Mouse (Mus musculus) liver, adult 2 months (tissue): ENCODE measurements at regions not wholly inside any gene's neighbourhood (a gene's known extent, or its start where the extent isn't known, plus 50 kb on each side); places are given as distances from the start of the nearest gene placed in this dataset.

Source experiments
- DNase-seq: peaks from one replicate; pipeline ENCODE4 v3.0.0-alpha.2; 2011; ENCODE audit warnings: low read depth, low spot score; ENCODE audit errors: extremely low read depth
- H3K27ac ChIP-seq: fragments of 200-500 bp; replicated peaks from 2 replicates; pipeline ENCODE4 v1.5.1; 2012; ENCODE audit warnings: low read depth, mild to moderate bottlenecking, control low read depth, inconsistent platforms, low read length; ENCODE audit not compliant: insufficient read depth
- H3K27me3 ChIP-seq: fragments of 200-500 bp; 2 replicates; pipeline ENCODE4 v1.6.1; 2012; ENCODE audit warnings: mild to moderate bottlenecking, moderate library complexity, low read length, inconsistent platforms; ENCODE audit not compliant: control insufficient read depth, insufficient read depth
- H3K36me3 ChIP-seq: fragments of 200-500 bp; 2 replicates; pipeline ENCODE4 v1.6.1; 2012; ENCODE audit warnings: low read length, inconsistent platforms; ENCODE audit not compliant: control insufficient read depth, insufficient read depth
- H3K4me1 ChIP-seq: fragments of 200-500 bp; 2 replicates; pipeline ENCODE4 v1.6.1; 2011; ENCODE audit warnings: low read length; ENCODE audit not compliant: control insufficient read depth, insufficient read depth
- H3K4me3 ChIP-seq: fragments of 200-500 bp; 2 replicates; pipeline ENCODE4 v1.5.1; 2011; ENCODE audit warnings: low read depth, mild to moderate bottlenecking, control low read depth, low read length, moderate library complexity; ENCODE audit not compliant: insufficient read depth
- H3K79me2 ChIP-seq: fragments of 200-500 bp; 2 replicates; pipeline ENCODE4 v1.6.1; 2012; ENCODE audit warnings: inconsistent platforms, mild to moderate bottlenecking, low read length, moderate library complexity; ENCODE audit not compliant: control insufficient read depth, insufficient read depth
- H3K9ac ChIP-seq: fragments of 200-500 bp; 2 replicates; pipeline ENCODE4 v1.6.1; 2012; ENCODE audit warnings: low read depth, mild to moderate bottlenecking, control low read depth, inconsistent platforms, low read length
- CTCF ChIP-seq: fragments of 200-500 bp; IDR thresholded peaks from 2 replicates; pipeline ENCODE4 v1.5.1; 2011; ENCODE audit warnings: low read depth, low read length, control low read depth
- POLR2A ChIP-seq: fragments of 200-500 bp; IDR thresholded peaks from 2 replicates; pipeline ENCODE4 v1.6.1; 2011; ENCODE audit warnings: low read length, control low read depth; ENCODE audit not compliant: insufficient read depth; ENCODE audit errors: extremely low read depth
- WGBS: fragments of 180-500 bp; shearing (Covaris S2); methylation state at CpG from one replicate; pipeline ENCODE4 v1.1.7; 2018; 5-methylcytosine and 5-hydroxymethylcytosine counted together

- H3K4me1 ChIP-seq = peaks cover 13% of the 10 kb centered on the region
- H3K36me3 ChIP-seq = no peaks in the 10 kb centered on the region
- H3K79me2 ChIP-seq = no peaks in the 10 kb centered on the region
- DNase-seq = no peak
- no peak overlapping the region for H3K4me3 ChIP-seq
- no peak overlapping the region for H3K27ac ChIP-seq
- H3K27me3 ChIP-seq = no peaks in the 10 kb centered on the region
- no peak overlapping the region for H3K9ac ChIP-seq
- WGBS = 87% methylated on average over 5 of the region's 5 CpGs
- no peak for TF ChIP-seq CTCF
- no peak for TF ChIP-seq POLR2A
These were observed 56.3 kb upstream of the Chd2 start for GRCm38 (mm10) chr7:73597968-73598367.

GRCm38 (mm10) chr7:73596866-73597840, 55.5 kb upstream of the Chd2 start:
- H3K79me2 ChIP-seq = no peaks in the 10 kb centered on the region
- peak; percentile 46 for DNase-seq
- WGBS = 74% methylated on average over 11 of the region's 11 CpGs
- no peak overlapping the region for H3K27ac ChIP-seq
- peaks cover 13% of the 10 kb centered on the region for H3K4me1 ChIP-seq
- no peak overlapping the region for H3K4me3 ChIP-seq
- TF ChIP-seq POLR2A = no peak
- TF ChIP-seq CTCF = no peak
- H3K36me3 ChIP-seq = no peaks in the 10 kb centered on the region
- H3K27me3 ChIP-seq = no peaks in the 10 kb centered on the region
- no peak overlapping the region for H3K9ac ChIP-seq

DNA sequence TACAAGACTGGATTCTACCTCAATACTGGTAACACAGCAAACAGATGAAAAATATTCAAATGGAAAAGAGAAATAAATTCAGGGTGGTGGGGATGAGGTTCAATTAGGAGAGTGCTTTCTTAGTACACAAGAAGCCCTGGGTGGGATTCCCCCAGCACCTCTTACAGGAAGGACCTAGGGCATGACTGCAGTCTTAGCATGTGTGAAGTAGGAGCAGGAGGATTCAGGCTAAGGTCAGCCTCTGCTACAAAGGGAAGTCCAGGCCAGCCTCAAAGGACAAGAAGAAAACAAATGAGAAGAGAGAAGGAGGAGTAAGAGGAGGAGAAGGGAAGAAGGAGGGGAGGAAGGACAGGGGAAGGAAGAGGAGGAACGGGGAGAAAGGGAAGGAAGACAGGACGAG, 54.8 kb upstream of the Chd2 start:
- H3K4me1 ChIP-seq = peaks cover 13% of the 10 kb centered on the region
- H3K9ac ChIP-seq = no peak overlapping the region
- 83% methylated on average over 2 of the region's 2 CpGs for WGBS
- H3K27me3 ChIP-seq = no peaks in the 10 kb centered on the region
- TF ChIP-seq CTCF (no peak), POLR2A (no peak)
- DNase-seq = no peak
- no peaks in the 10 kb centered on the region for H3K36me3 ChIP-seq
- no peak overlapping the region; the same call in 1 of the 2 replicates for H3K27ac ChIP-seq
- H3K4me3 ChIP-seq = no peak overlapping the region
- no peaks in the 10 kb centered on the region for H3K79me2 ChIP-seq

DNA sequence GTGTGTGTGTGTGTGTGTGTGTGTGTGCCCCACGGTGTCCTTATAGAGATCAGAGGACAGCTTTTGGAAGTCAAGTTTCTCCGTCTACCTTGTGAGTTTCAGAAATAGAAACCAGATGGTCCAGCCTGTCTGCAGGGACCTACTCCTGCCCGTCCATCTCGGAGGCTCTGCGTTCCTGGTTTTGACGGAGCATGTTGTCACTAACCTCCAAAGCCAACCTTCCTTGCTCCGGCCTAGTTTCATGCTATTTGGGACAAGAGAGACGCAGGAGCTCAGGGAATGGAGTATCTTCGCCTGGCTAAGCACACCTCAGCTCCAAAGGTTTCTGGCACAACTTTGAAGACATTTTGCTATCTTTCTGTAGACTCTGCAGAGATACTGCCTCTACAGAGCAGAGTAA, 54.2 kb upstream of the Chd2 start:
- H3K36me3 ChIP-seq = no peaks in the 10 kb centered on the region
- H3K4me3 ChIP-seq = no peak overlapping the region
- no peak overlapping the region for H3K9ac ChIP-seq
- H3K27me3 ChIP-seq = no peaks in the 10 kb centered on the region
- H3K4me1 ChIP-seq = peaks cover 13% of the 10 kb centered on the region
- peak overlapping the region; percentile 29; the same call in 1 of the 2 replicates for H3K27ac ChIP-seq
- WGBS = 71% methylated on average over 9 of the region's 9 CpGs
- no peaks in the 10 kb centered on the region for H3K79me2 ChIP-seq
- DNase-seq = no peak
- TF ChIP-seq POLR2A (no peak), CTCF (no peak)

GRCm38 (mm10) chr7:73595140-73595825, 53.7 kb upstream of the Chd2 start:
- no peak for TF ChIP-seq CTCF
- TF ChIP-seq POLR2A = peak; percentile 70; the same call in 1 of the 2 replicates
- Histone ChIP-seq H3K36me3 (no peaks in the 10 kb centered on the region), H3K4me3 (peak overlapping the region; percentile 39), H3K27ac (peak overlapping the region; percentile 85), H3K4me1 (peaks cover 16% of the 10 kb centered on the region), H3K79me2 (no peaks in the 10 kb centered on the region), H3K9ac (peak overlapping the region; percentile 59), H3K27me3 (no peaks in the 10 kb centered on the region)
- 2% methylated on average over 23 of the region's 23 CpGs for WGBS
- peak; percentile 82 for DNase-seq
